Mouse (Mus musculus) liver, postnatal 0 days (tissue): ENCODE data around the gene Gpat3. TPM values are rescaled to one million over a fixed set of nuclear protein-coding genes. Genes with fewer than 3 reads are reported as not detected.

ENCODE experiments used
- ATAC-seq: fragments of 200-750 bp; cut with Nextera tagmentation; 2 replicates; pipeline ENCODE4 v1.8.0; 2017; ENCODE audit warnings: mild to moderate bottlenecking, moderate library complexity
- DNase-seq: peaks from one replicate; pipeline ENCODE4 v3.0.0-alpha.2; 2016
- H3K27ac ChIP-seq: fragments of 300-500 bp; sonication (generic); 2 replicates; pipeline ENCODE4 v1.5.1; 2014; ENCODE audit warnings: antibody characterized with exemption, moderate library complexity, mild to moderate bottlenecking, low read depth
- H3K27me3 ChIP-seq: fragments of 300-500 bp; sonication (generic); 2 replicates; pipeline ENCODE4 v1.6.1; 2014; ENCODE audit warnings: low read length, control low read depth, mixed read lengths; ENCODE audit not compliant: insufficient read depth
- H3K36me3 ChIP-seq: fragments of 300-500 bp; sonication (generic); replicated peaks from 2 replicates; pipeline ENCODE4 v1.6.1; 2014; ENCODE audit warnings: mild to moderate bottlenecking, control low read depth, low read length, moderate library complexity, mixed read lengths; ENCODE audit not compliant: insufficient read depth
- H3K4me1 ChIP-seq: fragments of 300-500 bp; sonication (generic); 2 replicates; pipeline ENCODE4 v1.6.1; 2014; ENCODE audit warnings: antibody characterized with exemption, mild to moderate bottlenecking, control low read depth; ENCODE audit not compliant: insufficient read depth
- H3K4me2 ChIP-seq: fragments of 300-500 bp; sonication (generic); 2 replicates; pipeline ENCODE4 v1.6.1; 2014; ENCODE audit warnings: low read depth, mild to moderate bottlenecking, low read length, moderate library complexity, mixed read lengths
- H3K4me3 ChIP-seq: fragments of 300-500 bp; sonication (generic); 2 replicates; pipeline ENCODE4 v1.5.1; 2014; ENCODE audit warnings: low read depth, low read length
- H3K9ac ChIP-seq: fragments of 300-500 bp; sonication (generic); replicated peaks from 2 replicates; pipeline ENCODE4 v1.6.1; 2014; ENCODE audit warnings: mild to moderate bottlenecking, moderate library complexity
- H3K9me3 ChIP-seq: fragments of 300-500 bp; sonication (generic); 2 replicates; pipeline ENCODE4 v1.6.1; 2016; ENCODE audit warnings: mild to moderate bottlenecking, control low read depth, low read length, mixed read lengths
- CTCF ChIP-seq: sonication (generic); IDR thresholded peaks from 2 replicates; pipeline ENCODE4 v1.5.1; 2016; ENCODE audit warnings: antibody characterized with exemption, low read depth
- EP300 ChIP-seq: IDR thresholded peaks from 2 replicates; pipeline ENCODE4 v1.6.1; 2016; ENCODE audit warnings: antibody characterized with exemption, low read depth, mild to moderate bottlenecking
- WGBS: fragments of 180-500 bp; shearing (Covaris S2); extraction: QIAGEN DNeasy Blood & Tissue Kit; methylation state at CpG from one replicate; pipeline ENCODE4 v1.1.7; 2014; ENCODE audit not compliant: insufficient replicate concordance; 5-methylcytosine and 5-hydroxymethylcytosine counted together
- polyA plus RNA-seq: library from polyadenylated mRNA; unstranded; fragments of >200 nt; fragmentation: Nextera tagmentation; extraction: Ambion mirVana; gene quantifications from 2 replicates; pipeline ENCODE4 v1.2.1, GENCODE M21; 2015

The Gpat3 gene
- polyA plus RNA-seq, 1 experiment from 2014 or later = 21.2 TPM

- Histone ChIP-seq H3K4me3 (no peak overlapping the region), H3K9me3 (no peaks in the 10 kb centered on the region), H3K36me3 (no peaks in the 10 kb centered on the region), H3K9ac (no peak overlapping the region), H3K27me3 (no peaks in the 10 kb centered on the region), H3K4me2 (no peak overlapping the region), H3K27ac (no peak overlapping the region), H3K4me1 (no peaks in the 10 kb centered on the region)
- no peak for TF ChIP-seq EP300
- no peak for TF ChIP-seq CTCF
- 49% methylated on average over 9 of the region's 9 CpGs for WGBS
- no peak for ATAC-seq
- DNase-seq = no peak
Measured at GRCm38 (mm10) chr5:100835862-100836538, 9.5 kb upstream of the Gpat3 start.

- TF ChIP-seq EP300 (no peak), CTCF (no peak)
- DNase-seq = no peak
- H3K4me3 ChIP-seq = no peak overlapping the region
- H3K27me3 ChIP-seq = no peaks in the 10 kb centered on the region
- no peak overlapping the region for H3K27ac ChIP-seq
- no peak for ATAC-seq
- H3K4me2 ChIP-seq = no peak overlapping the region
- H3K9ac ChIP-seq = no peak overlapping the region
- 79% methylated on average over 7 of the region's 7 CpGs for WGBS
- H3K4me1 ChIP-seq = no peaks in the 10 kb centered on the region
- no peaks in the 10 kb centered on the region for H3K9me3 ChIP-seq
- no peaks in the 10 kb centered on the region for H3K36me3 ChIP-seq
Measured at GRCm38 (mm10) chr5:100837907-100838306, 7.6 kb upstream of the Gpat3 start.

GRCm38 (mm10) chr5:100844485-100844884, 1.0 kb upstream of the Gpat3 start:
- H3K4me1 ChIP-seq = peaks cover 11% of the 10 kb centered on the region; the same call in 1 of the 2 replicates
- no peaks in the 10 kb centered on the region for H3K9me3 ChIP-seq
- H3K36me3 ChIP-seq = no peaks in the 10 kb centered on the region
- H3K27ac ChIP-seq = no peak overlapping the region
- H3K4me3 ChIP-seq = no peak overlapping the region
- WGBS = 44% methylated on average over 3 of the region's 3 CpGs
- peaks cover 5% of the 10 kb centered on the region; the same call in 1 of the 2 replicates for H3K27me3 ChIP-seq
- H3K9ac ChIP-seq = no peak overlapping the region
- no peak for DNase-seq
- H3K4me2 ChIP-seq = no peak overlapping the region
- TF ChIP-seq CTCF (no peak), EP300 (no peak)
- no peak for ATAC-seq

- Histone ChIP-seq H3K4me2 (peak overlapping the region; percentile 70), H3K27ac (peak overlapping the region; percentile 93), H3K9me3 (no peaks in the 10 kb centered on the region), H3K27me3 (peaks cover 5% of the 10 kb centered on the region; the same call in 1 of the 2 replicates), H3K4me1 (peaks cover 11% of the 10 kb centered on the region; the same call in 1 of the 2 replicates), H3K9ac (peak overlapping the region; percentile 79), H3K36me3 (no peaks in the 10 kb centered on the region), H3K4me3 (peak overlapping the region; percentile 67)
- TF ChIP-seq EP300 (no peak), CTCF (no peak)
- under 1% methylated on average over 52 of the region's 52 CpGs for WGBS
- ATAC-seq (peak; percentile 90), DNase-seq (peak; percentile 85)
Measured at GRCm38 (mm10) chr5:100845848-100846598, 510 bp downstream of the Gpat3 start.

- ATAC-seq (no peak; the same call in none of the 2 replicates), DNase-seq (no peak)
- Histone ChIP-seq H3K27me3 (peaks cover 5% of the 10 kb centered on the region; the same call in 1 of the 2 replicates), H3K9ac (peak overlapping the region; percentile 79), H3K9me3 (no peaks in the 10 kb centered on the region), H3K27ac (peak overlapping the region; percentile 93), H3K4me1 (peaks cover 11% of the 10 kb centered on the region; the same call in 1 of the 2 replicates), H3K4me3 (peak overlapping the region; percentile 67), H3K4me2 (peak overlapping the region; percentile 70), H3K36me3 (no peaks in the 10 kb centered on the region)
- 1% methylated on average over 20 of the region's 22 CpGs for WGBS
- TF ChIP-seq EP300 = no peak
- no peak for TF ChIP-seq CTCF
Measured at GRCm38 (mm10) chr5:100846599-100846920, 1.0 kb downstream of the Gpat3 start.

GRCm38 (mm10) chr5:100847143-100847542, 1.6 kb downstream of the Gpat3 start:
- Histone ChIP-seq H3K4me2 (peak overlapping the region; percentile 70), H3K36me3 (no peaks in the 10 kb centered on the region), H3K9ac (peak overlapping the region; percentile 79), H3K4me1 (peaks cover 11% of the 10 kb centered on the region; the same call in 1 of the 2 replicates), H3K4me3 (peak overlapping the region; percentile 67), H3K9me3 (no peaks in the 10 kb centered on the region), H3K27me3 (peaks cover 5% of the 10 kb centered on the region; the same call in 1 of the 2 replicates), H3K27ac (peak overlapping the region; percentile 93)
- no peak for TF ChIP-seq EP300
- no peak for TF ChIP-seq CTCF
- WGBS = 11% methylated on average over 2 of the region's 2 CpGs
- ATAC-seq = no peak
- DNase-seq = no peak
